Mouse (Mus musculus) cerebellum, adult 11-12 months (tissue): ENCODE data around the gene Exog.

ENCODE experiments used
- DNase-seq: peaks from one replicate; pipeline ENCODE4 v3.0.0; 2022

Gene Exog

DNA sequence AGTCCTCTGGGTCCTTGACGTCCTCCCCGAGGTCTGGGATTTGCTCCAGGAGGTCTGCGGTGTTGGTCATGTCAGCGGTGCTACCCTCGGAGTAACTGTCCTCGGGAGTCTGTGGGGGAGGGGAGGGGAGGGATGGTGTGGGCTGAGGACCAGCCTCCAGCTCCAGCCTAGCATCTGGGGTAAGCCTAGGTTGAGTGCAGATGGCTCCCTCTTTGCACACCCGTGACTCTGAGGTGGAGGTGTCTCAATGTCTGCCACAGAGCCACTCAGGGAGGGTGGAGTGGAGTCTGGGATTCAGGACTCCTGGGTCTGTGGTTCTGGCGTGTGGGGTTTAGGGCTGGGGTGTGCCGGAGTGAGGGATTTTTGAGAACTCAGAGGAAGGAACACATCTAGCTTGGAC lies 68.2 kb downstream of the Exog start:
- DNase-seq: no peak

DNA sequence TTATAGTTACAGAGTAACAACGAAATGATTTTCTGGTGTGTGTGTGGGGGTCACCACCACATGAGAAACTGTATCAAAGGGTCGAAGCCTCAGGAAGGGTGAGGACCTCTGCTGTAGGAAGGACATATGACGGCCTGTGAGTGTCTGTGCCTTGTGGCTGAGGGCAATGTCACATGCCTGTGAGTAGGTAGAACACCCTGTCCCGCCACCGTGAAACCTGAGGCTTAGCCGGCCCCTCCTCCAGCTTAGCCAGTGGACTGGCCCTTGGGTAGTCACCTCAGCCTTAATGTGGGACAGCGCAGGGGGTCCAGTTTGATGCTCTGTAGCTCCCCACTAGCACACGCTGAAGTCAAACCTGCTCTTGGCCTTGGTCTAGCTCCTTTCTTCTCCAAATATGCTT lies 69.1 kb downstream of the Exog start:
- no peak for DNase-seq

DNA sequence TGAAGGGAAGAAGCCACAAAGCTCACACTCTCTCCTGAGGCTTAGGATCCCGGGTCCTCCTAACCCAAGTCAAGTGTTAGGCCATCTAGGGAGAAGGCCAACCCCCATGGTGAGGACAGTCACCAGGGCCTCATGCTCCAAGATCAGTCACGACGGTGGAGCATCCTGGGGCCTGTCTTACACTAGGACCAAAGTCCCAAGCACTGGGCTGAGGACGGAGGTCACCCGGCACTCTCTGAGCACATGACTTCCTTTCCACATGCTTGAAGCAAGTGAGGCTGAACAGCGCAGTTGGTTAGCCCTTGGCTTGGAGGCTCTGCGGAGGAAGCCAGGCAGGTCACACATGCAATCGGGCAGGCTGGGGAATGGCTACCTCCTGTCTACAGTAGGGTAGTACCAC lies 70.2 kb downstream of the Exog start:
- no peak for DNase-seq
